Mouse (Mus musculus) liver, adult 2 months (tissue): ENCODE measurements around the gene Wdr61.

ENCODE experiments used
- CTCF ChIP-seq: fragments of 200-500 bp; IDR thresholded peaks from 2 replicates; pipeline ENCODE4 v1.5.1; 2011; ENCODE audit warnings: low read depth, low read length, control low read depth
- POLR2A ChIP-seq: fragments of 200-500 bp; IDR thresholded peaks from 2 replicates; pipeline ENCODE4 v1.6.1; 2011; ENCODE audit warnings: low read length, control low read depth; ENCODE audit not compliant: insufficient read depth; ENCODE audit errors: extremely low read depth

- no peak for TF ChIP-seq CTCF
- no peak for TF ChIP-seq POLR2A
Measured at GRCm38 (mm10) chr9:54699087-54699344, 35.3 kb downstream of the Wdr61 start.
